Mouse (Mus musculus) heart, embryonic 10.5 days (tissue): ENCODE measurements around the gene 6820408C15Rik. TPM values are rescaled to one million over a fixed set of nuclear protein-coding genes. Genes with fewer than 3 reads are reported as not detected.

ENCODE experiments used
- DNase-seq: peaks from one replicate; pipeline ENCODE4 v3.0.0-alpha.2; 2017; ENCODE audit warnings: low spot score
- H3K27ac ChIP-seq: fragments of 300-500 bp; sonication (generic); 2 replicates; pipeline ENCODE4 v1.5.1; 2016; ENCODE audit warnings: mild to moderate bottlenecking
- H3K27me3 ChIP-seq: fragments of 300-500 bp; sonication (generic); 2 replicates; pipeline ENCODE4 v1.6.1; 2016; ENCODE audit warnings: mild to moderate bottlenecking; ENCODE audit not compliant: poor library complexity, insufficient read depth, severe bottlenecking
- H3K36me3 ChIP-seq: fragments of 300-500 bp; sonication (generic); 2 replicates; pipeline ENCODE4 v1.6.1; 2016; ENCODE audit warnings: mild to moderate bottlenecking, moderate library complexity
- H3K4me1 ChIP-seq: fragments of 300-500 bp; sonication (generic); 2 replicates; pipeline ENCODE4 v1.6.1; 2016; ENCODE audit warnings: mild to moderate bottlenecking
- H3K4me3 ChIP-seq: fragments of 300-500 bp; sonication (generic); 2 replicates; pipeline ENCODE4 v1.5.1; 2016; ENCODE audit warnings: mild to moderate bottlenecking, moderate library complexity
- H3K9me3 ChIP-seq: fragments of 300-500 bp; sonication (generic); 2 replicates; pipeline ENCODE4 v1.6.1; 2016; ENCODE audit warnings: mild to moderate bottlenecking, moderate library complexity
- WGBS: fragments of 180-500 bp; shearing (Covaris S2); methylation state at CpG from one replicate; pipeline ENCODE4 v1.1.7; 2016; 5-methylcytosine and 5-hydroxymethylcytosine counted together
- polyA plus RNA-seq: library from polyadenylated mRNA; unstranded; fragments of >200 nt; fragmentation: Nextera tagmentation; extraction: Ambion mirVana; gene quantifications from 2 replicates; pipeline ENCODE4 v1.2.1, GENCODE M21; 2016

Gene 6820408C15Rik
- polyA plus RNA-seq, 1 experiment from 2014 or later: 1.4 TPM

DNA sequence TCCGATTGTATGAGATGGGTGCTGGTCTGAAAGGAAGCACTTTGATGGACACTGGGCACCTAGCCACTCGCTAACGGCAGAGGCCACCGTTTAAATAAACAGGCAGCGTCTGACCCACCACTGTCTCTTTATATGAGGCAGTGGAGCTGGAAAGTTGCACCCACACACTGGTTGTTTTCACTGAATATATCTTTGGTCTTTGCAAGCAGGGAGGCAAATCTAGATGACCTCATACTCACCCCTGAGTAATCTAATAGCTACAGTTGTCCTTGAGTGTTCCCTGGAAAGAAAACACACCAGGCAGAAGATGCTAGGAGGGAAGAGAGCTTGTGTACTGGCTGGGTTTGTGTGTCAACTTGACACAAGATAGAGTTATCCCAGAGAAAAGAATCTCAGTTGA, 32.1 kb downstream of the 6820408C15Rik start:
- Histone ChIP-seq H3K27me3 (0 out of 2 replicates have a peak, but pooled peaks cover 5% of the 10 kb centered on the region), H3K36me3 (no peaks in the 10 kb centered on the region), H3K27ac (peak overlapping the region; percentile 42; the same call in 1 of the 2 replicates), H3K4me3 (no peak overlapping the region), H3K9me3 (no peaks in the 10 kb centered on the region), H3K4me1 (peaks cover 23% of the 10 kb centered on the region)
- 40% methylated on average over 5 of the region's 5 CpGs for WGBS
- DNase-seq: no peak

DNA sequence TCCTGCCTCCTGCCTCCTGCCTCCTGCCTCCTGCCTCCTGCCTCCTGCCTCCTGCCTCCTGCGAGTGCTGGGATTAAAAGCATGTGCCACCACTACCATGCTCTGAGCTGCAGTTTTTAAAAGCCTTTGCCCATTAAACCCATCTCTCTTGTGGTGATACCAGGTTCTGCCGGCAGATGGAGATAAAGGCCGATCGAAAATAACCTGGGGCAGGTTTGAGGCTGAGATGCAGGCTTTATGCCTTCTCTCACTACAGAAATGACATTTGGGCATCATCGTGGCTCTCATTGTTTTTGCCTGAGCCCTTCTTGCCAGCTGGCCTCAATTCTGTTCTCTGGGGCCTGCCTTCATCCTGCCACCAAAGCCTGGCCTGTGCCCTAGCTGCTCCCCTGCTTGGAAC, 34.9 kb downstream of the 6820408C15Rik start:
- Histone ChIP-seq H3K9me3 (no peaks in the 10 kb centered on the region), H3K27me3 (0 out of 2 replicates have a peak, but pooled peaks cover 9% of the 10 kb centered on the region), H3K4me3 (no peak overlapping the region), H3K4me1 (peaks cover 21% of the 10 kb centered on the region), H3K27ac (no peak overlapping the region), H3K36me3 (no peaks in the 10 kb centered on the region)
- no peak for DNase-seq
- WGBS: 6% methylated on average over 5 of the region's 5 CpGs

DNA sequence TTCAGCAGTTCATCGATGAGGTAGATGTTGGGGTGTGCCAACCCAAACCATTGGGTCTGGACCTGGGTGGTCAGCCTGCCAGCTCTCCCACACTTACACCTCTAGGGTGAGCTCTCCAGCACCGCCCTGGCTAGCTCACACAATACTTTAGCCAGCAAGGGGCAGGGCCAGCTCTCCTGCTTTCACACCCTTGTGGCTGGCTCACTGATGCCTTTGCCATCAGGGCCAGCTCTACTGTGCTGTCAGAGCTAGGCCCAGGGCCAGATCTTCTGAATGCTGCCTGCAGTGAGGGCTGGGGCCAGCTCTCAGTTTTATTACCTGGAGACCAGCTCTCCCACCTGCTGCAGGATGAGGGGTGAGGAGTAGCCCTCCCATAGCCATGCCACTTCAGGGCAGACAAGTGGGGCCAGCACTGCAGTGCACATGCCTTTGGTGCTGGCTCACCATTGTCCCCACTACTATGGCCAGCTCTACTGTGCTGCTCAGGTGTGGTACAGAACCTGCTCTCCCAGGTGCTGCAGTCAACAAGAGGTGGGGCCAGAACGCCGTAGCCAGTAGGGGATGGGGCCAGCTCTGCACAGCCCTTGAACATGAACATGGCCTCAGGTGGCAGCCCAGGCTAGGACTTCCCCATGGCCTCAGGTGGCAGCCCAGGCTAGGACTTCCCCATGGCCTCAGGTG, 36.9 kb downstream of the 6820408C15Rik start:
- H3K27ac ChIP-seq: no peak overlapping the region
- WGBS: 75% methylated on average over 4 of the region's 4 CpGs
- peaks cover 16% of the 10 kb centered on the region for H3K4me1 ChIP-seq
- no peaks in the 10 kb centered on the region for H3K9me3 ChIP-seq
- no peaks in the 10 kb centered on the region for H3K36me3 ChIP-seq
- DNase-seq: no peak
- peaks cover 13% of the 10 kb centered on the region; the same call in 1 of the 2 replicates for H3K27me3 ChIP-seq
- H3K4me3 ChIP-seq: no peak overlapping the region

DNA sequence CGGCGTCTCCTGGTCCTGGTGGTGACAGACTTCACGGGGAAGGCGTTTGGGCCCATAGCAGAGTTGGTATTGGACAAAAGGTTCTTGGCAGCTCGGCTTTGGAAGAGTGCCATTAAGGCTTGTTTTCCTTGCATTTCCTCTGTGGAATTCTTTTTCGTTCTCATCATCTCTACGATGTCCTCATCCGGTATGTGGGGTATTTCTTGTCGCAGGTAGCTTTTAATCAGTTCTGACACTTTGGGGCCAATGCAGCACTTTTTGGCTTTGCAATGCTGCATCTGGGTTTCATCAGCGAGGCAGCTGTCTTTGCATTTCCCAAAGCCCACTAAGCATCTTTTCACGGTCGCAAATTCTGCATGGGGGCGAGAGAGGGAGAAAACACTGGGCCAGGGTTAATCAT, 43.9 kb downstream of the 6820408C15Rik start:
- Histone ChIP-seq H3K36me3 (no peaks in the 10 kb centered on the region), H3K9me3 (no peaks in the 10 kb centered on the region), H3K4me1 (no peaks in the 10 kb centered on the region), H3K4me3 (no peak overlapping the region), H3K27ac (no peak overlapping the region), H3K27me3 (peaks cover 4% of the 10 kb centered on the region; the same call in 1 of the 2 replicates)
- DNase-seq: no peak
- WGBS: 63% methylated on average over 13 of the region's 13 CpGs

DNA sequence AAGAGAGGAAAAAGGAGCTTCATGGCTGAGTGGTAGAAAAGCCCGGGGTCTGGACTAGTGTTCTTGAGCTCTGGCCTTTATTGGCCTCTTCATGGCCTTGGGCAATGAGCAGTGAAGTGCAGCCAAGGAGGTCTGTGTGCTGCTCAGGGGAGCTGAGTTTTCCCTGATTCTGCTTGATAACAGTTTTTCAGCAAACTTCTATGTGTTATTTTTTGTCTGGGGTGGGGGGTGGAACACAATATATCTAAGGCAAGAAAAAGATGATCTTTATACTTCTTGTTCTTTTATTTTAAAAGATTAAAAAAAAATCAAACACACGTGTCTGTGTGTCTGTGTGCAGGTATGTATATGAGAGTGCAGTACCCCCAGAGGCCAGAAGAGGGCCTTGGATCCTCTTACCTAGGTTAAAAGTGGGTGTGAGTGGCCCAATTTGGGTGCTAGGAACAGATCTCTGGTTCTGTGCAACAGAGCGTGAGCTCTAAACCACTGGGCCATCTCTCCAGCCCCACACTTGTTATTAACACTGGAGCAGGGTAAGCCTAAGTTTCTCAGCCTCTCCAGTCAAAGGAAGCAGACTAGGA, 49.3 kb downstream of the 6820408C15Rik start, which contains the start of gene Defb23:
Gene Defb23 (minus strand): TSS at position 51 of the 581 bp plus-strand sequence.
- no peak for DNase-seq
- 86% methylated on average over 3 of the region's 3 CpGs for WGBS
- H3K27me3 ChIP-seq: no peaks in the 10 kb centered on the region
- H3K4me3 ChIP-seq: no peak within 1 kb of the TSS
- no peaks in the 10 kb centered on the region for H3K36me3 ChIP-seq
- H3K4me1 ChIP-seq: no peaks in the 10 kb centered on the region
- H3K9me3 ChIP-seq: no peaks in the 10 kb centered on the region
- H3K27ac ChIP-seq: no peak within 1 kb of the TSS

DNA sequence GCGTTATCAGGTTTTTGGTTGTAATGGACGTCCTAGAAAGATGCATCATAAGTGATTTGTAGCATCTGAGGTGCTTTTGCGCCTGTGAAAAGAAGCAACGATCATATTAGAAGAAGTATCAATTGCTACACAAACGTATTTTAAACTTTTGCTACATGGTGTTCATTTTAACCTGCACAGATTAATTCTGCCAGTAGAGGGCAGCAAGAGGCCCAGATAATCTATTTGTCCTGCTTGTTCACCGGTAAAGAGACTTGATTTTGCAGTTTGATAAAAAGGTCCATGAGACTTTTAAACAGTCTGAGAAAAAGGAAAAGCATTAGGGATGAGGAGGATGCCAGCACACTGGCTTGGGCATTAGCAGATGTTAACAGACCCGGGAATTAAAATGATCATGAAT, 55.6 kb downstream of the 6820408C15Rik start:
- Histone ChIP-seq H3K4me3 (no peak overlapping the region), H3K27me3 (no peaks in the 10 kb centered on the region), H3K9me3 (no peaks in the 10 kb centered on the region), H3K27ac (no peak overlapping the region), H3K4me1 (no peaks in the 10 kb centered on the region), H3K36me3 (no peaks in the 10 kb centered on the region)
- no peak for DNase-seq
- WGBS: 35% methylated on average over 7 of the region's 7 CpGs

DNA sequence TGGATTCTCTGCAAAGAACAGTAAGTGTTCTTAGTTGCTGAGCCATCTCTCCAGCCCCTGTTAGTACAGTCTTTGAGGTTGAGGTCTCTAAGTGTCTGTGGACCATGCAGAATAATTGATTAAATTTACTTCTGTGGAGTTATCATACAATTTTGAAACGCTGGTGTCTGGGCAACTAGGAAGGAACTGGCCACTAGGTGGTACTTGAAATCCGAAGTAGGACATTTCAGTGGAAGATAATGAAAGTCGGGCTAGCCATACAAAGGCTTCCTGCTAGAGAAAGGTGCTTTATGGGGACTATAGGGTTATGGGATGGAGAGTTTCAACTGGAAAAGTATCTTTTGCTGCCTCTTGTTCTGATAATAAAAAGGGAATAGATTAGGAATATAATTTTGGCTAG, 57.0 kb downstream of the 6820408C15Rik start:
- DNase-seq: no peak
- Histone ChIP-seq H3K4me1 (no peaks in the 10 kb centered on the region), H3K9me3 (no peaks in the 10 kb centered on the region), H3K36me3 (no peaks in the 10 kb centered on the region), H3K27me3 (no peaks in the 10 kb centered on the region), H3K27ac (no peak overlapping the region), H3K4me3 (no peak overlapping the region)
- WGBS: 26% methylated on average over 3 of the region's 3 CpGs

DNA sequence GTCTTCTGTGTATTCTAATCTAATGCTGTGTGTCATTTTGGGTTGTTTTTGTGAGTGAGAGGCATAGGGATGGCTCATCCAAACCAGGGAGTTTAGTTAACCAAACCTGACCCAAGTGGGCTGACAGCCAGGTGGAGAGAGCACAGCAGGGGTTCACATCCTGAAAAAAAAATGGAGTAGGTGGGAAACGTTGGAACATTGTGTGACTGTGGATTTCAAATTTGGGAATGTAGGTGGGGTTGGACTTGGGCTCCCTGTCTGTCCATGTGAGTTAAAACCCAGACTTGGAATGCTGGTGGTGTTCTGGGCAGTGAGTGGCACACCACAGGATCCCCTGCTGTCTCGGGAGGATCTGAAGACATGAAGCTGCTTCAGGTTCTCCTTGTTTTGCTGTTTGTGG, 61.4 kb downstream of the 6820408C15Rik start, which contains the start of gene Defb20:
Gene Defb20 (plus strand): TSS at position 301 of the 400 bp plus-strand sequence.
- Histone ChIP-seq H3K27me3 (no peaks in the 10 kb centered on the region), H3K36me3 (no peaks in the 10 kb centered on the region), H3K4me1 (no peaks in the 10 kb centered on the region), H3K4me3 (no peak within 1 kb of the TSS), H3K27ac (no peak within 1 kb of the TSS), H3K9me3 (no peaks in the 10 kb centered on the region)
- DNase-seq: no peak
- WGBS: 55% methylated on average over 2 of the region's 2 CpGs

DNA sequence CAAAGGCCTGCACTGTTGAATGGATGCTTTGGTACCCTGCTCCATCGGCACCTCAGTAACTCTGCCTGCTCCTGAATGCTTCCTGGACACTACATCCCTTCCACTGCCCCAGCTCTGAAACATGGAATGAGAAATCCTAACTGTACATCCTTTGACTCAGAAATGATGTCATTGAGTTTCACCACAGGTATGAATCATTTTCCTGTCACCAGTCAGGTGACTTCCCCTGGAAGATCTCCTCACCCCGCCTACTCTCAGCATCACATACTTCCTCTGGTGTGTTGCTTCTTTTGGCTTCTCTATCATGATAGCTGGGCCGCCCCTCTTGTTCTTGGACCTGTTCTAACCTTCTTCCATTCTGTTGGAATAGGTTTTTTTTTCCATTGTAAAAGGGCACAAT, 65.5 kb downstream of the 6820408C15Rik start:
- H3K4me1 ChIP-seq: no peaks in the 10 kb centered on the region
- no peaks in the 10 kb centered on the region for H3K27me3 ChIP-seq
- WGBS: 72% methylated on average over 3 of the region's 3 CpGs
- H3K36me3 ChIP-seq: no peaks in the 10 kb centered on the region
- no peaks in the 10 kb centered on the region for H3K9me3 ChIP-seq
- no peak overlapping the region for H3K27ac ChIP-seq
- DNase-seq: no peak
- H3K4me3 ChIP-seq: no peak overlapping the region

DNA sequence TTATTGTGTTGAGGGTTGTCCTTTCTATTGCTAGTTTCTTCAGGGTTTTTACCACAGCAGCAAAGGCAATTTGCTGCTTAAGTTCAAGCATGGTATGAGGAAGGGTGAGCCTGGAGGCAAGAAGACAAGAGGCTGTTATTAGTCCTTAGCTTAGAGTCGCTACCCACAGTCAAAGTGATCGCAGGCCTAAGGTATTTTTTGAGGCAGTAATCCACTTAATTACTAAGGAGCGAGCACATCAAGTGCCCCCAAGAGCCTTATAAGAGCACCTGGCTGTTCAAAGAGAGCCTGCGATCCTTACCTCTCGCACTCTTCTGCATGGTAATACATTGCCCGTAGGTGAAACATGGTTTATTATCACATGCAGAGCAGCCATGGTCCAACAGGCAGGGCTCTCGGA, 66.3 kb downstream of the 6820408C15Rik start:
- WGBS: 88% methylated on average over 7 of the region's 7 CpGs
- no peaks in the 10 kb centered on the region for H3K36me3 ChIP-seq

DNA sequence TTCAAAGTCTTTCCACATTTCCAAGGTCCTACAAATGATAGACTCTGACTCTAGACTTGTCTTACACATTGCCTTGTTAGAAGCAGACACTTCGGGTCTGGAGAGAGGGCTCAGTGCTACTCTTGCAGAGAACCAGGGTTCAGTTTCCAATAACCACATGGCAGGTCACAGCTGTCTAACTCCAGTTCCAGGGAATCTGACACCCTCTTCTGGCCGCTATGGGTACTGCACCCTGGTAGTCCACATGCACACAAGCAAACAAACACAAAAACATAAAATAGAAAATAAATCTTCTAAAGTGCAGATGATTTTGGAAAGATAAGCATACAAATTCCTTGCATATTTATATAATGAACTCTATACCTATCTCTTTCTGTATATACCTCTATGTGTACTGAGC, 71.6 kb downstream of the 6820408C15Rik start:
- Histone ChIP-seq H3K27ac (no peak overlapping the region), H3K36me3 (no peaks in the 10 kb centered on the region), H3K27me3 (no peaks in the 10 kb centered on the region), H3K4me1 (no peaks in the 10 kb centered on the region), H3K4me3 (no peak overlapping the region), H3K9me3 (no peaks in the 10 kb centered on the region)
- no peak for DNase-seq
- 73% methylated on average over 2 of the region's 2 CpGs for WGBS

More for the DNA sequence above, 66.3 kb downstream of the 6820408C15Rik start:
- Histone ChIP-seq H3K4me1 (no peaks in the 10 kb centered on the region), H3K4me3 (no peak overlapping the region), H3K9me3 (no peaks in the 10 kb centered on the region), H3K27me3 (no peaks in the 10 kb centered on the region), H3K27ac (no peak overlapping the region)
- DNase-seq: no peak

DNA sequence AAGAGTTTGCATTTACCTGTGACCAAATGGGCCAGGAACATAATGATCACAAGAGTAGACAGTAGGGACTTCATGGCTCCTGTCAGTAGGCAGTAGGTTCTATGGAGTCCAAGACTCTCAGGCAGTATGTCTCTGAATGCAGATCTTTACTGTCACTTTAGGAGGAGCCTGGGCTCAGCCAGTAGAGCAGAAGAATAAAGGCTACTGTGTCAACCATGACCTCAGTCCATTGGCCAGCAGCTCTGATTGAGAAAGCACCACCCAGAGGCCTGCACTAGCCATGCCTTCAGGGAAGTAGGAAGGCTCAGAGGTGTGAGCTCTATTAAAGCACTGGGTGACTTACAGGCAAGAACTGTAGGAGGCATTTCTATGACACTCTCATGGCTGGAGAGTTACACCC, 74.7 kb downstream of the 6820408C15Rik start, which contains the start of gene Defb22:
Gene Defb22 (minus strand): TSS at position 101 of the 400 bp plus-strand sequence.
- DNase-seq: no peak
- no peaks in the 10 kb centered on the region for H3K27me3 ChIP-seq
- H3K4me1 ChIP-seq: no peaks in the 10 kb centered on the region
- no peaks in the 10 kb centered on the region for H3K36me3 ChIP-seq
- H3K27ac ChIP-seq: no peak within 1 kb of the TSS
- no peaks in the 10 kb centered on the region for H3K9me3 ChIP-seq
- H3K4me3 ChIP-seq: no peak within 1 kb of the TSS

DNA sequence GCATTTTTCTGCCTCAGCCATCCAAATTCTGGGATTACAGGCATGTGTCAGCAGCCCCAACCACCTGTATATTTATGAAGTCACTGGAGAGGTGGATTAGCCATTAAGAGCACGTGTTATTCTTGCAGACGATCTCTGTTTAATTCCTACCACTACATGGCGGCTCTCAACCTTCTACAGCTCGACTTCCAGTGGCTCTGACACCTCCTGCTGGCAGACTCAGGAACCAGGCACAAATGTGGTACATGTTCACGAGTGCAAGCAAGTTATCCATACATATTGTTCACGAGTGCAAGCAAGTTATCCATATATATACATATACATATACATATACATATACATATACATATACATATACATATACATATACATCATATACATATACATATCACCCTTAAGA, 77.8 kb downstream of the 6820408C15Rik start:
- Histone ChIP-seq H3K4me3 (no peak overlapping the region), H3K4me1 (no peaks in the 10 kb centered on the region), H3K27ac (no peak overlapping the region), H3K27me3 (no peaks in the 10 kb centered on the region), H3K9me3 (no peaks in the 10 kb centered on the region), H3K36me3 (no peaks in the 10 kb centered on the region)
- DNase-seq: no peak
- WGBS: 74% methylated on average over 6 of the region's 6 CpGs
